Mouse (Mus musculus) layer of hippocampus, adult 9-11 months (tissue): ENCODE measurements around the gene Naa30.

Experiments used
- DNase-seq: peaks from one replicate; pipeline ENCODE4 v3.0.0; 2022

Naa30 gene

DNA sequence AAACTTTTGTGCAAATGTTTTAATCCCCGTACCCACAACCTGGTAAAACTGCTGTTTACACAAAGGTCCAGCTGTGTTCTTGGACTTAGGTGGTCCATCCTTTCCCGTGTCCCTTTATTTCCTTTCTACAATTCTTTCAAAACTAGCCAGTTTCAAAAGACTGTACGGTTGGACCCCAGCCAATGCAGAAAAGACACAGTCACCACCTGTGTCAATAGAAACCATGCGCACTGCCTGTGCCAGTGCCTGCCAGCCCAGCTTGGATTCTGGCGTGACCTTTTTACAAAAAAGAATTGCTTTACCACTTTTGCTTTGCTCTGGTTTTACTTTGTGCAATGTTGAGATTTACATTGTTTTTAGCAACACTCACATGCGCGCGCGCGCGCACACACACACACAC is 55.0 kb downstream of the Naa30 start:
- DNase-seq: no peak

- no peak for DNase-seq
Observed at GRCm38 (mm10) chr14:49231845-49232244, 59.8 kb downstream of the Naa30 start.

DNA sequence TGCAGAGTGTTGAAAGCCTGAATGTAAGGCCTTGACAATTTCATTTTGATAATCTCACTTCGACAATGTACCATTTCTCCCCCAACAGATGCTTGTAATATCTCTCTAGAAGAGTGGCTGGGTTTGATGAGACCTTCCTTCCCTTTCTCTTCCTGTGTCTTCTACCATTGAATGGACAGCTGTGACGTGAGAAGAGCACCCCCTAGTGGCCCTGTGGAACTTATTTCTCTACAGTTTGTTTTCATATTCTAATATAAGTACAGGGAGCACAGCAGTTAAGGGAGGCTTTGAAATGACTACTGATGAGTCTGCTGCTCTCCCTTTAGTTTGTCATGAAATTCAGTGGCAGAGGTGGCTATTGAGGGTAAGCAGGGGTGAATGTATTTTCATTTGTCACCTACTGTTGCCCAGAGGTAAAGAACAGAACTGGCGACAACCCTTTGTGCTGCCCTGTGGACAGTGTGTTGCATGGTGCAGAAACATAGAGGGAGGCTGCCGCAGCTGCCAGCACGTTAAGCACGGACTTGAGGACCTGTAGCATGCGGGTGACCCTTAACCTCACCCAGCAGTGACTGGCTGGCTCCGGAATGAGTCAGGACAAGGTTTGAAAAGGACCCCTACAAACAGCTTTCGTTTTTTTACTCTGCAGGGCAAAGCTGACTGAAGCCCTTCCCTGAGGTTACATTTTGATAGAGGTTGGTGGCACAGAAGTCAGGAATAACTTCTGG is 62.9 kb downstream of the Naa30 start:
- DNase-seq: peak; percentile 8

- DNase-seq: peak; percentile 66
Observed at GRCm38 (mm10) chr14:49238206-49238605, 66.2 kb downstream of the Naa30 start.
